Mouse (Mus musculus) brain, embryonic 14.5 days (tissue): ENCODE data around the gene Pycard.

Experiments
- CTCF ChIP-seq: fragments of 200-500 bp; IDR thresholded peaks from 2 replicates; pipeline ENCODE4 v1.5.1; 2012; ENCODE audit warnings: inconsistent platforms, mild to moderate bottlenecking, moderate library complexity, borderline replicate concordance; ENCODE audit not compliant: insufficient read depth, insufficient read length; ENCODE audit errors: extremely low read depth
- POLR2A ChIP-seq: fragments of 200-500 bp; IDR thresholded peaks from 2 replicates; pipeline ENCODE4 v1.6.1; 2012; ENCODE audit warnings: mild to moderate bottlenecking, inconsistent platforms, borderline replicate concordance; ENCODE audit not compliant: poor library complexity, insufficient read depth, insufficient read length, severe bottlenecking; ENCODE audit errors: extremely low read depth

DNA sequence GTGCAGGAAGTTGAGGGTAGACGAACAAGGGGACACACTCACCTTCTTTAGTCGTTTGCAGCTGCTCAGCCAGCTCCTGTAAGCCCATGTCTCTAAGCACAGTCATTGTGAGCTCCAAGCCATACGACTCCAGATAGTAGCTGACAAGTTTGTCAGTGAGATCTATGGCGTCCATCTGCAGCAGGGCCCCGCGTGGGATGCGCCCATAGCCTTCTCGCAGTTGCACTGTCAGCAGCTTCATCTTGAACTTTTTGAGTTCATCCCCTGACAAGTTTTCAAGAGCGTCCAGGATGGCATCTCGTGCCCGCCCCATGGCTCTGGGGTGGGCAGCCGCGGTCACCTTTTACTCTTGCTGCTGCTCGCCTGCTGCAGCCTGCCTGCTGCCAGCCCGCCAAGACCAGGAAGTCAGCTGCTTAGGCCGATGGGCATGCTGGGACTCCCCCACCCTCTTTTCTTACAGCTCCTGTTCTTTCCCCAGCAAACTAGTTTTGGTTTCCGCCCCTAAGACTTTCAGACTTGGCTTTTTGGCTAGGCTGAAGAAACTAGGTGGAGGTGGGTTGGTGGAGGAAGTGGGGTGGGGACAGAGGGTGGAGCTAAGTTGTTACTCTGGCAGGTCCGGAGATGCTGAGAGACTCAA is at the start of gene Pycard:
- TF ChIP-seq CTCF (no peak), POLR2A (no peak)
